Mouse (Mus musculus) NIH3T3 (cell line): ENCODE measurements around the gene Barx2.

Source experiments
- DNase-seq: peaks from one replicate; pipeline ENCODE4 v3.0.0-alpha.2; 2012; ENCODE audit warnings: low read depth

Gene Barx2

DNA sequence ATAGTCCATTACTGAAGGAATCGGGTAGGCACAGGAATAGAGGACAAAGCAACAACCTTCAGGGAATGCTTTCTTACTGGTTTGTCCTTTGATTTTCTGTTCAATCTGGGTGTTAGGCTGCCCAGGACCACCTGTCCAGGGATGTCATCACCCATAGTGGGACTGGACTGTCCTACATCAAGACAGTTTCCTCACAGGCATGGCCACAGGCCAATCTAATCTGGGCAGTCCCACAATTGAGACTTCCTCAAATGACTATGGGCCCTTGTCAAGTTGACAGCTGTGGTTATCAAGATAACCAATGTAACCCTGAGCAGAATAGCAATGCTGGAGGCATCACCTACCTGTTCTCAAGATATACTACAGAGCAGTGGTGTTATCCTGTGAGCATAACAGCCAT, 110.6 kb downstream of the Barx2 start:
- DNase-seq = no peak
